Mouse (Mus musculus): ENCODE data around the gene H60b. TPM values are rescaled to one million over a fixed set of nuclear protein-coding genes. Genes with fewer than 3 reads are reported as not detected.
A peak's percentile ranks its signal among the peaks of the same experiment; 100 is the strongest.

The H60b gene
- polyA plus RNA-seq, 1 experiment from 2014 or later, result 0.56 TPM

GRCm38 (mm10) chr10:22297766-22298461 lies 139.5 kb downstream of the H60b start:
- Histone ChIP-seq H3K4me1 (ENCODE audit: control insufficient read depth, insufficient read depth, low read length) (no peaks in the 10 kb centered on the region), H3K9me3 (replicated peaks; ENCODE audit: control insufficient read depth, low read length) (no peaks in the 10 kb centered on the region), H3K27ac (ENCODE audit: low read length) (no peak overlapping the region), H3K36me3 (ENCODE audit: control insufficient read depth, insufficient read depth) (no peaks in the 10 kb centered on the region), H3K9ac (ENCODE audit: low read length) (no peak overlapping the region), H3K27me3 (ENCODE audit: control insufficient read depth, insufficient read depth, low read length) (no peaks in the 10 kb centered on the region), H3K4me2 (ENCODE audit: low read depth, low read length) (no peak overlapping the region), H3K4me3 (ENCODE audit: low read length) (no peak overlapping the region)
- ATAC-seq (replicated peaks; ENCODE audit: extremely low read depth, insufficient read depth, low FRiP score), result no peak
- 48% methylated on average over 8 of the region's 8 CpGs for WGBS

GRCm38 (mm10) chr10:22299324-22299723 lies 140.9 kb downstream of the H60b start:
- H3K27me3 ChIP-seq (ENCODE audit: control insufficient read depth, insufficient read depth, low read length), result no peaks in the 10 kb centered on the region
- no peak overlapping the region for H3K4me3 ChIP-seq (ENCODE audit: low read length)
- no peaks in the 10 kb centered on the region for H3K9me3 ChIP-seq (replicated peaks; ENCODE audit: control insufficient read depth, low read length)
- no peaks in the 10 kb centered on the region for H3K4me1 ChIP-seq (ENCODE audit: control insufficient read depth, insufficient read depth, low read length)
- no peak overlapping the region for H3K9ac ChIP-seq (ENCODE audit: low read length)
- no peak overlapping the region for H3K4me2 ChIP-seq (ENCODE audit: low read depth, low read length)
- 67% methylated on average over 2 of the region's 2 CpGs for WGBS
- ATAC-seq (replicated peaks; ENCODE audit: extremely low read depth, insufficient read depth, low FRiP score), result no peak
- no peaks in the 10 kb centered on the region for H3K36me3 ChIP-seq (ENCODE audit: control insufficient read depth, insufficient read depth)
- no peak overlapping the region for H3K27ac ChIP-seq (ENCODE audit: low read length)

GRCm38 (mm10) chr10:22301641-22302040 lies 143.3 kb downstream of the H60b start:
- H3K4me3 ChIP-seq (ENCODE audit: low read length), result no peak overlapping the region
- no peak for ATAC-seq (replicated peaks; ENCODE audit: extremely low read depth, insufficient read depth, low FRiP score)
- H3K4me2 ChIP-seq (ENCODE audit: low read depth, low read length), result no peak overlapping the region
- H3K36me3 ChIP-seq (ENCODE audit: control insufficient read depth, insufficient read depth), result no peaks in the 10 kb centered on the region
- no peak overlapping the region for H3K27ac ChIP-seq (ENCODE audit: low read length)
- H3K9me3 ChIP-seq (replicated peaks; ENCODE audit: control insufficient read depth, low read length), result no peaks in the 10 kb centered on the region
- 59% methylated on average over 1 of the region's 1 CpGs for WGBS
- no peak overlapping the region for H3K9ac ChIP-seq (ENCODE audit: low read length)
- H3K27me3 ChIP-seq (ENCODE audit: control insufficient read depth, insufficient read depth, low read length), result no peaks in the 10 kb centered on the region
- no peaks in the 10 kb centered on the region for H3K4me1 ChIP-seq (ENCODE audit: control insufficient read depth, insufficient read depth, low read length)

- Histone ChIP-seq H3K36me3 (ENCODE audit: control insufficient read depth, insufficient read depth) (no peaks in the 10 kb centered on the region), H3K27ac (ENCODE audit: low read length) (no peak overlapping the region), H3K4me1 (ENCODE audit: control insufficient read depth, insufficient read depth, low read length) (no peaks in the 10 kb centered on the region), H3K4me3 (ENCODE audit: low read length) (no peak overlapping the region), H3K9ac (ENCODE audit: low read length) (no peak overlapping the region), H3K4me2 (ENCODE audit: low read depth, low read length) (no peak overlapping the region), H3K9me3 (replicated peaks; ENCODE audit: control insufficient read depth, low read length) (no peaks in the 10 kb centered on the region), H3K27me3 (ENCODE audit: control insufficient read depth, insufficient read depth, low read length) (no peaks in the 10 kb centered on the region)
- 64% methylated on average over 5 of the region's 5 CpGs for WGBS
- no peak for ATAC-seq (replicated peaks; ENCODE audit: extremely low read depth, insufficient read depth, low FRiP score)
Measured at GRCm38 (mm10) chr10:22302344-22303057, 144.1 kb downstream of the H60b start.

GRCm38 (mm10) chr10:22303736-22304135 lies 145.3 kb downstream of the H60b start:
- no peaks in the 10 kb centered on the region for H3K9me3 ChIP-seq (replicated peaks; ENCODE audit: control insufficient read depth, low read length)
- no peak for ATAC-seq (replicated peaks; ENCODE audit: extremely low read depth, insufficient read depth, low FRiP score)
- H3K36me3 ChIP-seq (ENCODE audit: control insufficient read depth, insufficient read depth), result no peaks in the 10 kb centered on the region
- no peaks in the 10 kb centered on the region for H3K4me1 ChIP-seq (ENCODE audit: control insufficient read depth, insufficient read depth, low read length)
- H3K9ac ChIP-seq (ENCODE audit: low read length), result no peak overlapping the region
- H3K27me3 ChIP-seq (ENCODE audit: control insufficient read depth, insufficient read depth, low read length), result no peaks in the 10 kb centered on the region
- H3K4me2 ChIP-seq (ENCODE audit: low read depth, low read length), result no peak overlapping the region
- no peak overlapping the region for H3K4me3 ChIP-seq (ENCODE audit: low read length)
- 78% methylated on average over 6 of the region's 6 CpGs for WGBS
- H3K27ac ChIP-seq (ENCODE audit: low read length), result no peak overlapping the region

GRCm38 (mm10) chr10:22305801-22306200 lies 147.4 kb downstream of the H60b start:
- ATAC-seq (replicated peaks; ENCODE audit: extremely low read depth, insufficient read depth, low FRiP score), result no peak
- no peak overlapping the region for H3K4me3 ChIP-seq (ENCODE audit: low read length)
- 72% methylated on average over 4 of the region's 4 CpGs for WGBS
- H3K4me1 ChIP-seq (ENCODE audit: control insufficient read depth, insufficient read depth, low read length), result no peaks in the 10 kb centered on the region
- H3K9me3 ChIP-seq (replicated peaks; ENCODE audit: control insufficient read depth, low read length), result no peaks in the 10 kb centered on the region
- no peak overlapping the region for H3K9ac ChIP-seq (ENCODE audit: low read length)
- no peak overlapping the region for H3K4me2 ChIP-seq (ENCODE audit: low read depth, low read length)
- no peaks in the 10 kb centered on the region for H3K27me3 ChIP-seq (ENCODE audit: control insufficient read depth, insufficient read depth, low read length)
- H3K27ac ChIP-seq (ENCODE audit: low read length), result no peak overlapping the region
- H3K36me3 ChIP-seq (ENCODE audit: control insufficient read depth, insufficient read depth), result no peaks in the 10 kb centered on the region

- WGBS, result 46% methylated on average over 4 of the region's 4 CpGs
- H3K9ac ChIP-seq (ENCODE audit: low read length), result no peak overlapping the region
- no peak overlapping the region for H3K27ac ChIP-seq (ENCODE audit: low read length)
- H3K4me1 ChIP-seq (ENCODE audit: control insufficient read depth, insufficient read depth, low read length), result no peaks in the 10 kb centered on the region
- peak; percentile 45; the same call in 1 of the 2 replicates for ATAC-seq (replicated peaks; ENCODE audit: extremely low read depth, insufficient read depth, low FRiP score)
- H3K4me2 ChIP-seq (ENCODE audit: low read depth, low read length), result no peak overlapping the region
- no peaks in the 10 kb centered on the region for H3K27me3 ChIP-seq (ENCODE audit: control insufficient read depth, insufficient read depth, low read length)
- no peak overlapping the region for H3K4me3 ChIP-seq (ENCODE audit: low read length)
- no peaks in the 10 kb centered on the region for H3K9me3 ChIP-seq (replicated peaks; ENCODE audit: control insufficient read depth, low read length)
- H3K36me3 ChIP-seq (ENCODE audit: control insufficient read depth, insufficient read depth), result no peaks in the 10 kb centered on the region
Measured at GRCm38 (mm10) chr10:22306452-22306851, 148.1 kb downstream of the H60b start.

GRCm38 (mm10) chr10:22308221-22308620 lies 149.8 kb downstream of the H60b start:
- Histone ChIP-seq H3K27ac (ENCODE audit: low read length) (no peak overlapping the region), H3K4me3 (ENCODE audit: low read length) (no peak overlapping the region), H3K36me3 (ENCODE audit: control insufficient read depth, insufficient read depth) (no peaks in the 10 kb centered on the region), H3K4me2 (ENCODE audit: low read depth, low read length) (no peak overlapping the region), H3K27me3 (ENCODE audit: control insufficient read depth, insufficient read depth, low read length) (no peaks in the 10 kb centered on the region), H3K9me3 (replicated peaks; ENCODE audit: control insufficient read depth, low read length) (no peaks in the 10 kb centered on the region), H3K4me1 (ENCODE audit: control insufficient read depth, insufficient read depth, low read length) (no peaks in the 10 kb centered on the region), H3K9ac (ENCODE audit: low read length) (no peak overlapping the region)
- WGBS, result 62% methylated on average over 1 of the region's 1 CpGs
- ATAC-seq (replicated peaks; ENCODE audit: extremely low read depth, insufficient read depth, low FRiP score), result no peak

GRCm38 (mm10) chr10:22322858-22323257 lies 164.5 kb downstream of the H60b start:
- no peak overlapping the region for H3K4me3 ChIP-seq (ENCODE audit: low read length)
- H3K4me2 ChIP-seq (ENCODE audit: low read depth, low read length), result no peak overlapping the region
- H3K27me3 ChIP-seq (ENCODE audit: control insufficient read depth, insufficient read depth, low read length), result no peaks in the 10 kb centered on the region
- H3K4me1 ChIP-seq (ENCODE audit: control insufficient read depth, insufficient read depth, low read length), result no peaks in the 10 kb centered on the region
- H3K27ac ChIP-seq (ENCODE audit: low read length), result no peak overlapping the region
- no peaks in the 10 kb centered on the region for H3K36me3 ChIP-seq (ENCODE audit: control insufficient read depth, insufficient read depth)
- no peak for ATAC-seq (replicated peaks; ENCODE audit: extremely low read depth, insufficient read depth, low FRiP score)
- 80% methylated on average over 2 of the region's 2 CpGs for WGBS
- H3K9me3 ChIP-seq (replicated peaks; ENCODE audit: control insufficient read depth, low read length), result no peaks in the 10 kb centered on the region
- no peak overlapping the region for H3K9ac ChIP-seq (ENCODE audit: low read length)

All from heart, embryonic 16.5 days (tissue).